Mouse (Mus musculus) left cerebral cortex, postnatal 4 days (tissue): ENCODE results near the gene Nme9. TPM values are rescaled to one million over a fixed set of nuclear protein-coding genes. Genes with fewer than 3 reads are reported as not detected.

Source experiments
- DNase-seq: peaks from one replicate; pipeline ENCODE4 v3.0.0-alpha.2; 2022
- intact Hi-C: fragments of 180-260 bp; cut with DNase I; formaldehyde crosslinking; loops from one replicate; pipeline ENCODE4 v1.15.1; 2025
- total RNA-seq, 2 experiments: library from RNA; stranded (reverse); gene quantifications; 2 replicates each; pipeline ENCODE4 v1.2.3; 2021

The Nme9 gene
- under 1 TPM in 1 of 2 experiments, not detected in 1; 0.48 TPM for total RNA-seq

GRCm38 (mm10) chr9:99451161-99451560 lies at the start of gene Nme9:
Gene Nme9, plus strand, starts transcription at chr9:99451475.
- intact Hi-C loops: loop anchor here (5.0 to 10.0 kb wide), 2 partner anchors 196 to 389 kb away; no protein-coding TSS in a partner anchor
- DNase-seq: no peak

- DNase-seq: no peak
Observed at GRCm38 (mm10) chr9:99409280-99409679, 42.0 kb upstream of the Nme9 start.

GRCm38 (mm10) chr9:99411093-99411492 lies 40.2 kb upstream of the Nme9 start:
- intact Hi-C loops: no loop called here
- DNase-seq: no peak

More at GRCm38 (mm10) chr9:99409280-99409679, 42.0 kb upstream of the Nme9 start:
- intact Hi-C loops: no loop called here

GRCm38 (mm10) chr9:99411785-99412184 lies 39.5 kb upstream of the Nme9 start:
- DNase-seq: no peak
- intact Hi-C loops: no loop called here

GRCm38 (mm10) chr9:99416809-99417208 lies 34.5 kb upstream of the Nme9 start:
- DNase-seq: no peak
- intact Hi-C loops: no loop called here

GRCm38 (mm10) chr9:99417288-99417846 lies 33.9 kb upstream of the Nme9 start:
- intact Hi-C loops: no loop called here
- peak; percentile 45 for DNase-seq

- peak; percentile 75 for DNase-seq
- intact Hi-C loops: no loop called here
Observed at GRCm38 (mm10) chr9:99418377-99418776, 32.9 kb upstream of the Nme9 start.

GRCm38 (mm10) chr9:99419951-99420701 lies 31.1 kb upstream of the Nme9 start:
- DNase-seq: no peak
- intact Hi-C loops: no loop called here

GRCm38 (mm10) chr9:99421914-99422313 lies 29.4 kb upstream of the Nme9 start:
- intact Hi-C loops: no loop called here
- DNase-seq: no peak

- no peak for DNase-seq
- intact Hi-C loops: no loop called here
Observed at GRCm38 (mm10) chr9:99423692-99424573, 27.3 kb upstream of the Nme9 start.

- no peak for DNase-seq
- intact Hi-C loops: no loop called here
Observed at GRCm38 (mm10) chr9:99424574-99424863, 26.8 kb upstream of the Nme9 start.

GRCm38 (mm10) chr9:99425262-99425661 lies 26.0 kb upstream of the Nme9 start:
- DNase-seq: no peak
- intact Hi-C loops: no loop called here

- intact Hi-C loops: no loop called here
- no peak for DNase-seq
Observed at GRCm38 (mm10) chr9:99428601-99429331, 22.5 kb upstream of the Nme9 start.

GRCm38 (mm10) chr9:99429845-99430244 lies 21.4 kb upstream of the Nme9 start:
- intact Hi-C loops: no loop called here
- DNase-seq: no peak

- intact Hi-C loops: no loop called here
- DNase-seq: no peak
Observed at GRCm38 (mm10) chr9:99430806-99431205, 20.5 kb upstream of the Nme9 start.

GRCm38 (mm10) chr9:99431346-99431745 lies 19.9 kb upstream of the Nme9 start:
- intact Hi-C loops: no loop called here
- no peak for DNase-seq

GRCm38 (mm10) chr9:99431963-99432362 lies 19.3 kb upstream of the Nme9 start:
- DNase-seq: no peak
- intact Hi-C loops: no loop called here

GRCm38 (mm10) chr9:99432478-99432877 lies 18.8 kb upstream of the Nme9 start:
- intact Hi-C loops: no loop called here
- DNase-seq: no peak

- no peak for DNase-seq
- intact Hi-C loops: no loop called here
Observed at GRCm38 (mm10) chr9:99434892-99435618, 16.2 kb upstream of the Nme9 start.

GRCm38 (mm10) chr9:99435619-99436181 lies 15.6 kb upstream of the Nme9 start:
- intact Hi-C loops: no loop called here
- DNase-seq: peak; percentile 83
